Mouse (Mus musculus) liver, embryonic 15.5 days (tissue): ENCODE data around the gene Net1. TPM values are rescaled to one million over a fixed set of nuclear protein-coding genes. Genes with fewer than 3 reads are reported as not detected.
"Not testable (repeated sequence)": the region's sequence is repeated elsewhere in the genome, so short reads cannot be mapped to it uniquely, and the experiment has no call there.

Experiments
- ATAC-seq: fragments of 200-750 bp; cut with Nextera tagmentation; 2 replicates; pipeline ENCODE4 v1.8.0; 2017; ENCODE audit warnings: moderate number of reproducible peaks, mild to moderate bottlenecking, moderate library complexity; ENCODE audit not compliant: insufficient read depth
- H3K27ac ChIP-seq: fragments of 300-500 bp; sonication (generic); replicated peaks from 2 replicates; pipeline ENCODE4 v1.5.1; 2015; ENCODE audit warnings: mild to moderate bottlenecking, inconsistent platforms
- H3K27me3 ChIP-seq: fragments of 300-500 bp; sonication (generic); 2 replicates; pipeline ENCODE4 v1.6.1; 2015; ENCODE audit warnings: mild to moderate bottlenecking, inconsistent platforms
- H3K36me3 ChIP-seq: fragments of 300-500 bp; sonication (generic); replicated peaks from 2 replicates; pipeline ENCODE4 v1.6.1; 2015; ENCODE audit warnings: moderate library complexity, mild to moderate bottlenecking, inconsistent platforms
- H3K4me1 ChIP-seq: fragments of 300-500 bp; sonication (generic); replicated peaks from 2 replicates; pipeline ENCODE4 v1.6.1; 2015; ENCODE audit warnings: inconsistent platforms
- H3K4me2 ChIP-seq: fragments of 300-500 bp; sonication (generic); 2 replicates; pipeline ENCODE4 v1.6.1; 2015; ENCODE audit warnings: moderate library complexity, mild to moderate bottlenecking, inconsistent platforms
- H3K4me3 ChIP-seq: fragments of 300-500 bp; sonication (generic); replicated peaks from 2 replicates; pipeline ENCODE4 v1.5.1; 2015; ENCODE audit warnings: mild to moderate bottlenecking, inconsistent platforms
- H3K9ac ChIP-seq: fragments of 300-500 bp; sonication (generic); 2 replicates; pipeline ENCODE4 v1.6.1; 2015; ENCODE audit warnings: moderate library complexity, mild to moderate bottlenecking, inconsistent platforms
- H3K9me3 ChIP-seq: fragments of 300-500 bp; sonication (generic); replicated peaks from 2 replicates; pipeline ENCODE4 v1.6.1; 2016; ENCODE audit warnings: inconsistent platforms
- WGBS: fragments of 180-500 bp; shearing (Covaris S2); methylation state at CpG from one replicate; pipeline ENCODE4 v1.1.7; 2015; ENCODE audit warnings: mixed read lengths; ENCODE audit not compliant: insufficient replicate concordance; 5-methylcytosine and 5-hydroxymethylcytosine counted together
- polyA plus RNA-seq: library from polyadenylated mRNA; unstranded; fragments of >200 nt; fragmentation: Nextera tagmentation; extraction: Ambion mirVana; gene quantifications from 2 replicates; pipeline ENCODE4 v1.2.1, GENCODE M21; 2015

The Net1 gene
- polyA plus RNA-seq, 1 experiment from 2014 or later: 58.3 TPM

GRCm38 (mm10) chr13:3908262-3908661 is 9.8 kb downstream of the Net1 start:
- ATAC-seq: no peak
- H3K9me3 ChIP-seq: no peaks in the 10 kb centered on the region
- no peak overlapping the region for H3K9ac ChIP-seq
- WGBS: 44% methylated on average over 4 of the region's 4 CpGs
- no peaks in the 10 kb centered on the region for H3K27me3 ChIP-seq
- no peak overlapping the region for H3K27ac ChIP-seq
- no peak overlapping the region for H3K4me3 ChIP-seq
- H3K4me2 ChIP-seq: no peak overlapping the region
- H3K36me3 ChIP-seq: peaks cover 42% of the 10 kb centered on the region
- peaks cover 6% of the 10 kb centered on the region; the same call in 1 of the 2 replicates for H3K4me1 ChIP-seq

GRCm38 (mm10) chr13:3907151-3907696 is 10.8 kb downstream of the Net1 start:
- Histone ChIP-seq H3K9me3 (no peaks in the 10 kb centered on the region), H3K4me1 (peaks cover 6% of the 10 kb centered on the region; the same call in 1 of the 2 replicates), H3K4me3 (no peak overlapping the region), H3K27ac (no peak overlapping the region), H3K9ac (no peak overlapping the region), H3K36me3 (peaks cover 41% of the 10 kb centered on the region), H3K27me3 (no peaks in the 10 kb centered on the region), H3K4me2 (no peak overlapping the region)
- 67% methylated on average over 6 of the region's 6 CpGs for WGBS
- no peak for ATAC-seq

GRCm38 (mm10) chr13:3899301-3899700 is 18.7 kb downstream of the Net1 start:
- Histone ChIP-seq H3K36me3 (peaks cover 27% of the 10 kb centered on the region), H3K27ac (no peak overlapping the region), H3K4me2 (no peak overlapping the region), H3K9me3 (no peaks in the 10 kb centered on the region), H3K27me3 (no peaks in the 10 kb centered on the region), H3K4me1 (peaks cover 26% of the 10 kb centered on the region), H3K4me3 (no peak overlapping the region), H3K9ac (no peak overlapping the region)
- 83% methylated on average over 9 of the region's 9 CpGs for WGBS
- no peak for ATAC-seq

- not testable (repeated sequence) for ATAC-seq
- peaks cover 26% of the 10 kb centered on the region for H3K36me3 ChIP-seq
These were observed 19.8 kb downstream of the Net1 start for GRCm38 (mm10) chr13:3898202-3898601.

GRCm38 (mm10) chr13:3896913-3897312 is 21.1 kb downstream of the Net1 start:
- H3K27ac ChIP-seq: no peak overlapping the region
- ATAC-seq: no peak
- H3K4me3 ChIP-seq: no peak overlapping the region
- H3K4me2 ChIP-seq: no peak overlapping the region
- H3K36me3 ChIP-seq: peaks cover 23% of the 10 kb centered on the region
- H3K4me1 ChIP-seq: peaks cover 37% of the 10 kb centered on the region
- H3K27me3 ChIP-seq: no peaks in the 10 kb centered on the region
- no peak overlapping the region for H3K9ac ChIP-seq
- no peaks in the 10 kb centered on the region for H3K9me3 ChIP-seq
- 28% methylated on average over 5 of the region's 5 CpGs for WGBS

More at GRCm38 (mm10) chr13:3898202-3898601, 19.8 kb downstream of the Net1 start:
- H3K4me1 ChIP-seq: peaks cover 35% of the 10 kb centered on the region
- H3K9me3 ChIP-seq, H3K27me3 ChIP-seq, H3K27ac ChIP-seq, H3K9ac ChIP-seq, H3K4me3 ChIP-seq, H3K4me2 ChIP-seq: not testable (repeated sequence)
- WGBS: 88% methylated on average over 5 of the region's 5 CpGs

- Histone ChIP-seq H3K9ac (no peak overlapping the region), H3K4me1 (peaks cover 44% of the 10 kb centered on the region), H3K27ac (peak overlapping the region; percentile 53), H3K4me3 (no peak overlapping the region), H3K4me2 (no peak overlapping the region), H3K27me3 (no peaks in the 10 kb centered on the region), H3K36me3 (peaks cover 23% of the 10 kb centered on the region), H3K9me3 (no peaks in the 10 kb centered on the region)
- no peak for ATAC-seq
- WGBS: 74% methylated on average over 6 of the region's 6 CpGs
These were observed 22.0 kb downstream of the Net1 start for GRCm38 (mm10) chr13:3896032-3896431.

- no peak for ATAC-seq
- Histone ChIP-seq H3K4me1 (peaks cover 48% of the 10 kb centered on the region), H3K9me3 (no peaks in the 10 kb centered on the region), H3K36me3 (peaks cover 23% of the 10 kb centered on the region), H3K27ac (peak overlapping the region; percentile 53), H3K27me3 (no peaks in the 10 kb centered on the region), H3K4me2 (no peak overlapping the region), H3K9ac (no peak overlapping the region), H3K4me3 (no peak overlapping the region)
- WGBS: 69% methylated on average over 8 of the region's 8 CpGs
These were observed 22.5 kb downstream of the Net1 start for GRCm38 (mm10) chr13:3895397-3895980.

- Histone ChIP-seq H3K4me2 (no peak overlapping the region), H3K4me3 (no peak overlapping the region), H3K27me3 (no peaks in the 10 kb centered on the region), H3K27ac (no peak overlapping the region), H3K36me3 (peaks cover 24% of the 10 kb centered on the region), H3K9ac (no peak overlapping the region), H3K9me3 (no peaks in the 10 kb centered on the region), H3K4me1 (peaks cover 55% of the 10 kb centered on the region)
- ATAC-seq: no peak
- 80% methylated on average over 8 of the region's 8 CpGs for WGBS
These were observed 23.5 kb downstream of the Net1 start for GRCm38 (mm10) chr13:3894549-3894948.

- ATAC-seq: peak; percentile 98
- H3K9me3 ChIP-seq: no peaks in the 10 kb centered on the region
- H3K4me2 ChIP-seq: peak overlapping the region; percentile 69
- peaks cover 30% of the 10 kb centered on the region for H3K36me3 ChIP-seq
- peak overlapping the region; percentile 77 for H3K27ac ChIP-seq
- no peaks in the 10 kb centered on the region for H3K27me3 ChIP-seq
- under 1% methylated on average over 35 of the region's 35 CpGs for WGBS
- H3K4me3 ChIP-seq: peak overlapping the region; percentile 71
- H3K9ac ChIP-seq: peak overlapping the region; percentile 76
- peaks cover 60% of the 10 kb centered on the region for H3K4me1 ChIP-seq
These were observed 24.8 kb downstream of the Net1 start for GRCm38 (mm10) chr13:3893126-3893734.

- 5% methylated on average over 7 of the region's 7 CpGs for WGBS
- H3K9ac ChIP-seq: peak overlapping the region; percentile 76
- H3K36me3 ChIP-seq: peaks cover 36% of the 10 kb centered on the region
- ATAC-seq: no peak
- no peaks in the 10 kb centered on the region for H3K27me3 ChIP-seq
- H3K4me1 ChIP-seq: peaks cover 60% of the 10 kb centered on the region
- no peaks in the 10 kb centered on the region for H3K9me3 ChIP-seq
- H3K27ac ChIP-seq: peak overlapping the region; percentile 70
- peak overlapping the region; percentile 71 for H3K4me3 ChIP-seq
- peak overlapping the region; percentile 69 for H3K4me2 ChIP-seq
These were observed 25.4 kb downstream of the Net1 start for GRCm38 (mm10) chr13:3892601-3893000.

GRCm38 (mm10) chr13:3891479-3892087 is 26.4 kb downstream of the Net1 start:
- WGBS: 45% methylated on average over 8 of the region's 8 CpGs
- Histone ChIP-seq H3K36me3 (peaks cover 47% of the 10 kb centered on the region), H3K9me3 (no peaks in the 10 kb centered on the region), H3K4me2 (peak overlapping the region; percentile 69), H3K4me1 (peaks cover 57% of the 10 kb centered on the region), H3K27me3 (no peaks in the 10 kb centered on the region), H3K4me3 (peak overlapping the region; percentile 71), H3K9ac (peak overlapping the region; percentile 76), H3K27ac (peak overlapping the region; percentile 70)
- peak; percentile 16 for ATAC-seq
